Mouse (Mus musculus) lung, postnatal 4 days (tissue): ENCODE measurements around the gene Phf14.
"Not testable (repeated sequence)": the region's sequence is repeated elsewhere in the genome, so short reads cannot be mapped to it uniquely, and the experiment has no call there.

Source experiments
- DNase-seq, 2 experiments: peaks; one replicate each; pipeline ENCODE4 v3.0.0; 2021

Gene Phf14

DNA sequence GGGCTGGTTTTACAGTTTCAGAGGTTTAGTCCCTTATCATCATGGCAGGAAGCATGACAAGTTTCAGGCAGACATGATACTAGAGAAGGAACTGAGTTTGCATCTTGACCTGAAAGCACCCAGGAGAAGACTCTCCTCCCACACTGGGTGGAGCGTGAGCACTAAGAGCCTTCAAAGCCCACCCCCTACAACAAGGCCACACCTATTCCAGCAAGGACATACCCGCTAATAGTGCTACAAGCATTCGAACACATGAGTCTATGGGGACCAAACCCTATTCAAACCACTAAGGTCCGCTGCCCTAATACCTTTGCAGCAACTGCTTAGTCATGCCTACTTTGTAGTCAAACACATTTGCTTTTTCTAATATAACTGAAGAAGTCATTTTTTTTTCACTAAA, 189.5 kb downstream of the Phf14 start:
- DNase-seq, result no peak

DNA sequence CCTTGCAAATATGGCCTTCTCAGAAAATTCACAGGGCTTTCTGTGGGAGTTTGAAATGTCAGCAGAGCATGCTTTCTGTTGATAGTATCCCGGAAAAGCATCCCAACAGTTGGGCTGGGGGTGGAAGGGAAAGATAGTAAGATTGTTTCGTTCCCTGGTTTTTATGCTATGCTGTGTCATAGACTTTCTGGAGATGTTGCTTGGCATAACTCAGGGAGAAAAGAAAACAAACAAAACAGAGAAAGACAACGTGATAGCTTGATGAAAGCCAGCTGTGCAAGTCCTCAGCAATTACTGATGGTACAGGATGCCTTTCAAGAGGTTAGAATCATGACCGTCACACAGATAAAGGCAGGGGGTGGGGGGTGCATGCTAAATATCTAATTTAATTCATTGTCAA, 197.5 kb downstream of the Phf14 start:
- peak in 1 of 2 experiments; percentile 25 for DNase-seq

DNA sequence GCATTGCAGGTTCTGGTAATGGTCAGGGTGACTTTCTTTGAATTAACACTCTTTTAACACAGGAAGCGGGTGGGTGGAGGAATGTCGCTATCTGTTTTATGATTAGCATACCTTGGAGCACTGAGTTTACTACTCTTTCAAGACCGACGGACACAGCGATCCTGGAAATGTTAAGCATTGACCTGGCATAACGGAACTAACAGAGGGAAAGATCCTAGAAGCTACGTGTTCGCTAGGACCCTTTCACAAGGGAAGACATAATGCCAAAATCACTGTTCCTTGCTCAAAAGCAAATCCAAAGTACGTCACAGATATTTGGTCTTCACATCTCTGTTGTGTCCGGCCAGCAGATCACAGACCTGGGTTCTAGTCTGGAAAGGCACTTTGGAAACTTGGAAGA, 199.7 kb downstream of the Phf14 start:
- DNase-seq, result no peak

DNA sequence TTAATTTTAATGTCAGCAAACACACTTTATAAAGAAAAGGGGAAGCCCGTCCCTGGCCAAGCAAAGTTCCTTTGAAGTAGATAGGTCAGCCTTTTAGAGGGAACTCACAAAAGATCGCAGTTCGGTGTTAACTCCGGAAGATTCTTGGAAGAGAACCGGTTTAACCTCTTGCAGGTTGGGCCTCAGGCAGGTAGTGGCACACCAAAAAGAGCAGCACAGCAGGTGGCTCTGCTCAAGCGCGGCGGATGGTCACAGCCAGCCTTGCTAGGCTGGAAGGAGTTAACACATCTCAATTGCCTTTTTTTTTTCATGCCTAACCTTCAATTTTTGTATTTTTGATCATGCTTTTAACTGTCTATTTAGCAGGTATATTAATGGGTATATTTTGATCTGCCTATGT, 200.2 kb downstream of the Phf14 start:
- DNase-seq, result no peak

DNA sequence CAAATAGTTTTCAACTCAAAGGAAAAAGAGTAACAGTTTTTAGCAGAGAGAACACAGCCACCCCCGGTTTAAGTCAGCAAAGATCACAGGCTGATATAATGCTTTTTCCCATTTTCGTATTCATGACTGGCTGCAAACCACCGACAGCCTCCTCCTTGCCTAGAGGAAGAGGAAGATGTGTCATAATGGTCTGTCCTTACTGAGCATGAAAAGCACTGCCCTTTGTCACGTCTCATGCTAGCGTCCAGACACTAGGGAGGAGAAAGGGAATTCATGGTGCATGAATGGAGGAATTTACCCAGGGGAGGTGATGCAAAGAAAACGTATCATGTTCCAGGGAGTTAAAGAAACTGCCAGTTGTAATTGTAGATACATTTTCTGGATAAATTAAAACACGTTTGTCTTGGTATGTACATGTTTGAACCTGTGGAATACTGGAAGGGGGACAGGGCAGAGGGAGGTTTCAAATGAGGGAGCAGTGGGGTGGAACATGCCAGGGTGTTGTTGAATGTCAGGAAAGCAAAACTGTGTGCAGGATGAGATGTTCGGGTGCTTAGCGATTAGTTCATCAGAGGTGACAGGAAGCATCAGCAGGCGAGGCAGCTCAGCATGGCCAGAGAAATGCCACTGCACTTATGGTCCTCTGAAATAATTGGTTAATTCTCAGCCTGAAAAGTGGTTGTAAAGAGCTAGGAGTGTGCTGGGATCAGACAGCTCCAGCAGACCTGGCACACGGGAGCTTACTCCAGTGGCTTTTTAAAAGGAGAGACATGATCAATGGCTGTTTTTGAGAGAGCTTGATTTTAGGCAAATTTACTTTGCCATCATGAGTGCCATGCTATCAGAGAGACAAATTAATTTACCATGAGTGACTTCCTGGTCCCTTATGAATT, 209.6 kb downstream of the Phf14 start:
- no peak for DNase-seq

DNA sequence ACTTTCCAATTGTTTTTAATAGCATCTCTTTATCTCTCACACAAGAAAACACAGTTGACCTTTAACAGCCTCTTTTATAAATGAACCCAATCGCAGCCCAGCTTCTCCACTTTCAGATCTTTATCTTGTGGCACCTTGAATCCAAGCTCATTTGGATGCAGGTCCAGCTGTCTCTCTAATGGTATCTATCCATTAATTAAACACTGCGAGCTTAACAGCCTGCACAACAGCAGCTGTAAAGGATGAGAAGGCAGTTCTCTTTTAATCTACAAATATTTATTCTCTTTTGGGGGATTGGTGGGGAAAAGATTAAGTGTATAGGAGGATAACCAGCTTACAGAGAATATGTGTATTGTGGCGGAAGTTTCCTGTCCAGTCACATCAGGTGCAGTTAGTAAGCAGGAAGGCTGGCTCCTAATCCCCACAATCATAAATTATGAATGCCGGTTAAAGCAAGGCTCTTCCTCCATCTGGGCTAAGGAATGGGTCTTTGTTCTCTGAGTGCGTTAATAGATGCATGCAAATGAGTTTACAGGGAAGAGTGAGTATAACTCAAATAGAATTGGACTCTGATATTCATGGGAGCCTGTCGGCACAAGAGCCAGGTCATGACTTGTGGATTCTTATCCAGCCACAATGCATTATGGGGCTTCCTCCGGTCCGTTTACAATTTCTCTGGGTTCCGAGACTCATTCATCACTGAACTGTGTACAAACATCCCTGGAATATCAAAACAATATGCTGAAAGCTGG, 210.4 kb downstream of the Phf14 start:
- no peak for DNase-seq

DNA sequence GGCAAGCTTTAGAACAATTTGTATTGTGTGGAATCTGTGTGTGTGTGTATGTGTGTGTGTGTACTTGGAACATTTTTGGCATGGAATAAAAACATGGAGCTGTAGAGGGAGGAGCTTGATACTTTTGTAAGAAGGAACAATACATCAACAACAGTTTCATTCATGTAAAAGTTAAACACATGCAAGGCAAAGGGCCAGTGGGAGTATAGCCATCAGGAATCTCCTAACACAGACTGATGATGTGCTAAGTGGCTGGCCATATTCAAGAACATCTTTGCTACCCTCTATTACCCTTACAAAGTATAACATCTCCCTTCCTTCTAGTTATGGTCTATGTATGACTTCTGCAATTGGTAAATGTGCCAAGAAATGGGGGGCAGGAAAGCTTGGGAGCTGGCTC, 215.2 kb downstream of the Phf14 start:
- DNase-seq, result no peak

DNA sequence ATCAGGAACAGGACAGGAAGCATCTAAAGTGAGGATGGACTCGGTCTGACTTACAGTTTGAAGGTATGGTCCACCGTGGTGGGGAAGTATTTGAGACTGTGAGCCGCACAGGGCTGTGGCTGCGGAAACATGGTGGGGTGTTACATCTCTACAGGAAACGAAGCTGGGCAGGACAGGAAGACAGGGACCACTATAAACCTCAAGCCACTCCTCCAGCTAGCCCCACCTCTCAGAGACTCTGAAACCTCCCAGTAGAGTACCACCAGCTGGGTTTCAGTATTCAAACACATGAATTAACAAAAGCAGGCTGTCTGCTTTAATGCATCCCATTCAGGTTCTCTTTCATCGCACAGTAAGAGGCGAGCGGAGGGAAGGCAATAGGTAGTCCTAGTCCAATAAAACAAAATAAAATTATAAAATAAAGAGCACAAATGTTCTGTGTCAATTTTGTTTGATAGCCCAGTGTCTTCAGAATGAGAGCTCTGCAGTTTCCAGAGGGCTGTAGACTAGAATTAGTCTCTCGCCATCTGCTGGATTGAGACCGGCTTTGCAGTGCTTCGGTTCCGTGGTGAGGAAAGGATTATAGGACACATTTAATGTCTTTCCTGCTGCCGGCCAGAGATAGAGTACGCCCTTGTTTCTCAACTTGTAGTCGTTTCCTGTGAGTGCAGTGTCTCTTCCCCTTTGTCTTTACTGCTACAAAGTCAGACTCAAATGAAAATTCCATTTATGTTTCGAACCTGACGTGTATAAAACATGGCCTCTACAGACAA, 217.6 kb downstream of the Phf14 start:
- DNase-seq, result peak; percentile 62 to 66

DNA sequence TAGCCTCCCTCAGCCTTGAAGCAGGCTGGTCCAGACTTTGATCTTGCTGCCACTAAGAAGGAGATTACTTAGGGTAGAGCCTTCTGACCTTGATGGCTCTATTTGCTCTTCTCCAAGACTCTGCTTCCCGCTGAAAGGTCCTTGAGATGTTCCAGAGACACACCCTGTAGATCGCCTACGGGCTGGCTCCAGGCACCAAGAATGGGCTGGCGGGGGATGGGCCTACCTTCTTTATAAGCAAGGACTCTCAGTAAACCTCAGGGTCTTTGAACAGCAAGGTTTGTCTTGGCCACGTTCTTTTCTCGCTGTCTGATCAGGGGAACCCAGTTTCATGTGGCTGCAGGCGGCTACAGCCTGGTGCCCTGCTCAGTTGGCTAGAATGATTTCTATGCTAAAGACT, 219.0 kb downstream of the Phf14 start:
- not testable (repeated sequence) for DNase-seq

DNA sequence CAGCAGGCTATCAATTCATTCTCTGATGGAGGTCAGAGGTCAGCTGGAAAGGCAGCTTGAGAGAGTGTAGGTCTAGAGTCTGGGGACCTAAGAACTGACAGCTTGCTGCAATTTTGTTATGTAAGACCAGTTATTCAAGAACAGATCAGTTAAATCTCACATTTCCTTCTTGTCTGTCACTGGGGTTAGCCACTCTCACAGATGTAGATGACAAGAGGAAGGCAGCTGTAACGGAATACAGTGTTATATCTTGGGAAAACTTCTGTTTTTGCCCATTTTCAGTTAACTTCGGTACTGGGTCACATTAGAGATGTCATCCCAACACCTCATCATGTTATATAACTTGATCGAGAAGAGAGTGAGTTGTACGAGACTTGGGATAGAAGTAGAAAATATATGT, 219.7 kb downstream of the Phf14 start:
- DNase-seq, result no peak
